Mouse (Mus musculus) liver, postnatal 0 days (tissue): ENCODE results near the gene Ergic2.

Experiments used
- CTCF ChIP-seq: sonication (generic); IDR thresholded peaks from 2 replicates; pipeline ENCODE4 v1.5.1; 2016; ENCODE audit warnings: antibody characterized with exemption, low read depth
- EP300 ChIP-seq: IDR thresholded peaks from 2 replicates; pipeline ENCODE4 v1.6.1; 2016; ENCODE audit warnings: antibody characterized with exemption, low read depth, mild to moderate bottlenecking

- TF ChIP-seq CTCF (no peak), EP300 (no peak)
Observed at GRCm38 (mm10) chr6:148259074-148259473, 46.9 kb upstream of the Ergic2 start.
